Mouse (Mus musculus) monocyte, adult 5-6 weeks (primary cell): Measurements from ENCODE around the gene Pxt1. TPM values are rescaled to one million over a fixed set of nuclear protein-coding genes. Genes with fewer than 3 reads are reported as not detected.

ENCODE experiments used
- ATAC-seq: fragments of 153-309, 156-312 bp; replicated peaks from 2 replicates; pipeline ENCODE4 v1.8.0; 2017; ENCODE audit warnings: mild to moderate bottlenecking; ENCODE audit not compliant: low TSS enrichment, insufficient number of reproducible peaks, severe bottlenecking, poor library complexity, low FRiP score
- total RNA-seq: library from RNA; stranded (forward); fragments of 200-1000, 200-491, 200-594 nt; gene quantifications from 3 replicates; pipeline ENCODE4 v1.2.3, GENCODE M21; 2017

Gene Pxt1
- total RNA-seq, 1 experiment from 2014 or later, result not detected

- ATAC-seq, result no peak
Observed at GRCm38 (mm10) chr17:28950751-28951150, 7.1 kb upstream of the Pxt1 start.

- ATAC-seq, result no peak
Observed at GRCm38 (mm10) chr17:28948661-28949060, 5.0 kb upstream of the Pxt1 start.

DNA sequence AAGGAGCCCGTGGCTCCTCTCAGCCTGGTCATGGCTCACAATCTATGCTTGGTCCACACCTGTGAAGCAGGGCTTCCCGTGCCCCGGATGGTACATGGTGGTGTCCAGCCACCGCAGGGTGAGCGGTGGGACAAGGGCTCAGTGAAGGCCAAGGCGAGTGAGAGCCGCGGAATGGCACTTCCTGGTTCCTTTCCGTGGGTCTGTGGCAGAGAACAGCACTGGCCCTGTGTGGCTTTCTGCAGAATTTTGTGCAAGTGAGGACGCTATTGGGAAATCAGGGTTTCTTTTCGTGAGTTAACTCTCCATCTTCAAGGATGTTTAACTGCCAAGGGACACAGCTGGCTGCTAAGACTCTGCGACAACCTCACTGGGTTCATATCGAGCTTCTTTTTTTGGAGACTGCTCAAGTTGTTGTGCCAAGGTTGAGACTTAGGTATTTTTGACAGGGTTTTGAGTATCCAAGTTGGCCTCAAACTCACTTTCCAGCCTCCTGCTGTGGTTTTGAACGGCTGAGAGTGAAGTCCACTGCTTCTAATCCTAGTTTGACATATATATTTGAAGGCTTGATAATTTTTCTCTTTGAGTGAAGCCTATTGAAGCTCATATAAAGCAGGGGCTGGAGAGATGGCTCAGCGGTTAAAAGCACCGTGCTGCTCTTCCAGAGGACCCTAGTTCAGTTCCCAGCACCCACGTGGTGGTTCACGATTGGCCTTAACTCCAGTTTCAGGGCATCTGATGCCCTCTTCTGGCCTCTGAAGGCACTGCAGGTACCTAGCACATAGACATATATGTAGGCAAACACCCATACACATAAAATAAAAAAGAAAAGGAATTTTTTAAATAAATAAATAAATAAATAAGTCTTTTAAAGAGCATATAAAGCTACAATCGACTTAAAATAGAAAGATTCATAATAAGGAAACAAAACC, 3.6 kb upstream of the Pxt1 start:
- 0 out of 2 replicates have a peak, but pooled peaks have one; percentile 28 for ATAC-seq

DNA sequence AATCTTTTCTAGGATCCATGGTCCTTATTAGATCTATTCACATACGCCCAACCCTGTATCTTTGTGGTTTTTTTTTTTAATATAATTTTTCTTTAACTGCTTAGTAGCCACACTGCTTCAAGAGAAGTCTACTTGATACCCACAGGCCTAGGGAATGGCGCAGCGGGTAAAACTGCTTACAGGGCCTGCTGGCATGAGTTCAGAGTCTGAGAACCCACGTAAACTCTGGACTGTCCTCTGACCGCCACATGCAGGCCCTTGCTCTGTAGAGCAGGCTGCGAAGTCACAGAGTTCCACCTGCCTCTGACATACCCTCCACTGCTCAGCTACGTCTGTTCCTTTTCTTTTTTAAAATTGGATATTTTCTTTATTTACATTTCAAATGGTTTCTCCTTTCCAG, 841 bp upstream of the Pxt1 start:
- no peak for ATAC-seq

- ATAC-seq, result 0 out of 2 replicates have a peak, but pooled peaks have one; percentile 47
Observed at GRCm38 (mm10) chr17:28942101-28942500, 1.5 kb downstream of the Pxt1 start.

DNA sequence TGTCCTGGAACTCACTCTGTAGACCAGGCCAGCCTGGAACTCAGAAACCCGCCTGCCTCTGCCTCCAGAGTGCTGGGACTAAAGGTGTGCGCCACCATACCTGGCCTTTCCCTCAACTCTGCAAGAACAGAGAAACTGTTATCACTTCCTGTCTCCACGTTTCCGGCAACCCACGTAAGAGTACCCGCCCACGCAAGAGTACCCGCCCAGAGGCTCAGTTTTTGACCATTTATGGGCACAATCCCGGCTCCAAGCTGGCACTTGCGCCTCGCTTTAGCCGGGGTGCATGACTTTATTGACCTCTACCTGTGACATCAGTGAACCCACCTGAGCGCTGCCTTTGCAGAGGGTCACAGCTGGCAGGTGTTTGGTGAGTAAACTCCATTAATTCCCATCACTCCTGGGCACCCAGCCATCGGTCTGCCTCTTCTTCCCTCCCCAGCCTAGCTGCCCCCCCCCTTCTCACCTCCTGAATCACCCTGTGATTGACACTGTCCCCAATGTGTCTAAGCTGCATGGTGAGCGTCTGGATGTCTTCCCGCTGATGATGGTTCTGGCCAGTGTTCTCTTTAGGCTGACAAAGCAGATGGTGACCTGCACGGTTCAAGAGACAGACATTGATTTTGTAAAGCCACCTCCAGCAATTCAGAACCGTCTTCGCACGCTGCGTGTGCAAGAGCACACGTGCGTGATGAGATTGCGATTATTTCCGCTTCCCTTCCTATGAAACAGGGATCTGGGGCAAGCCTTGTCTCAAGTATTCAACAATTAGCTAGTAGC, 2.7 kb downstream of the Pxt1 start:
- no peak for ATAC-seq

- peak; percentile 66; the same call in 1 of the 2 replicates for ATAC-seq
Observed at GRCm38 (mm10) chr17:28936622-28937345, 6.9 kb downstream of the Pxt1 start.

GRCm38 (mm10) chr17:28936133-28936532, 7.5 kb downstream of the Pxt1 start:
- ATAC-seq, result no peak

DNA sequence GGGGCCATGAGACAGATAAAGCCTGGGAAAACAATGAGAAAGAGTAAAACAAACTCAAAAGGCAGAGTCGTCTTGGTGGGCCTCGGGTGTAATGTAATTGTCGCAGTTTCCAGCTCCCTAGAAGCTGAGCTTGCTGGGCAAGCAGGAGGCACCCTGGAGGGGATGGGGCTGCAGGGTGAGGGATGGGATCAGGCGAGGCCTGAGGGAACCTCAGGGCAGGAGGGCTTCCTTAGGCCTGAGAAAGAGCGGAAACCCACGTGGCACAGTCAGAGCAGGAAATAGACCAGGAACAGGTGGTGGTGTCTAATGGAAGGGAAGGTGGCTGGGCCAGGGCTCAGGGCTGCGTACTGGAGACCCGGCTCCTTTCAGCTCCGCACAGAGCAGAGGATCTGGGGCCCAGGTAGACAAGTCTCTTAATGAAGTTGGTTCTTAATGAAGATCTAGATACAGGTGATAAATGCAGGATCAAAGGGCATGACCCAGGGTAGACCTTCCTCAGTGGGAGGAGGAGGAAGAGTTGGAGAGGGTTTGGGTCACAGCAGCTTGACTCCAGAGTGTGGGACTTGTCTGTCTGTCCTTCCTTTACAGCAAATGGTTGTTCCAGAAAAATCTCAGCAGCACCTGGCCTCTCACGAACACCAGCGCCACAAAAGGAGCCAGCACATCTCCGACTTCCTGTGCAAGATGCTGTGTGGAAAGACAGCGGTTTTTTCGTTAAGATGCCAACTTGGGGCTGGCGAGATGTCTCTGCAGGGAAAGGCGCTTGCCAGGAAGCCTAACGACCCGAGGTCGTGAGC, 9.3 kb downstream of the Pxt1 start:
- ATAC-seq, result no peak

- no peak for ATAC-seq
Observed at GRCm38 (mm10) chr17:28932274-28932673, 11.4 kb downstream of the Pxt1 start.

- no peak for ATAC-seq
Observed at GRCm38 (mm10) chr17:28931436-28932211, 12.0 kb downstream of the Pxt1 start.

DNA sequence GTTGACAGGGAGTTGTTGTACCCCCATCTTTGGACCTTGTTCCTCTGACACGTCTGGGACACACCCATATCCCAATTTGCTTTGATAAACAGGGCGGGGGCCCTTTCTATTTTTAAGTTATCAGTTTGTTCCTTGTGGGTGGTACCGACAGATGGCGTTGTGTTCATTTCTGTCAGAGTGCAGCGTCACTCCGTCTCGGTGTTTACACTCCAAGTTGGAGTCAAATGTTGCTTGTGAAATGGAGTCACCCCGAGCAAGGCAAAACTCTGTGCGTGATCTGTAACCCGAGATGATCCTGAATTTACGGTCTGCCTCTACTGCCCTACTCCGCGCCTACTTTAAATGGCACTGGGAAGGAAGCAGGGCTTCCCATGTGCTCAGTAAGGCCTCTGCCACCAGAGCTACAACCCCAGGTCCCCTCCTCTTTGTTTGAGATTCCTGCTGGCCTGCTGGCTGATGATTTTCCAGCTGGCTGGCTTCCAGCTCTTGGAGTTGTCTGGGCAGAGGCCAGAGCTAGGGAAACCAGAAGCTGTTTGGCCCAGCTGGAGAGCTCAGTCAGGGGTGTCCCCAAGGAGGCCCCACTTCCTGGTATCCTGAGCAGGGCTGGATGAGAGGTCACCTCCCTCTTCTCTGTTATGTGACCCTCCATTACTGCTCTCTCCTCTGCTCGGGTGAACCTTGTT, 13.1 kb downstream of the Pxt1 start:
- peak; percentile 51 for ATAC-seq

DNA sequence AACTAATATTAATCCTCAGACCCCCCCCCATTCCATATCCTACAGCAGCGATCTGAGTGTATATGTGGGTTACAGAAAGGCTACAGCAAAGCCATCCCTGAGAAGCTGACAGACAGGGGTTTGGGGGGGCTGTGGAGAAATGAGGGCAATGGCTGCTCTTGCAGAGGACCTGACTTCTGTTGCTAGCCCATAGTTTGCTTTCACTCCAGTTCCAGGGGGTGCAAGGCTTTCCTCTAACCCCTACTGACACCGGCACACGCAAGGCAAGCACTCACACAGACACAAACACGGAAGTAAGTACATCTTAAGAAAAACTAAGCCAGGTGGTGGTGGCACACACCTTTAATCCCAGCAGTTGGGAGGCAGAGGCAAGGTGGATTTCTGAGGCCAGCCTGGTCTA, 14.3 kb downstream of the Pxt1 start:
- no peak for ATAC-seq

- ATAC-seq, result no peak
Observed at GRCm38 (mm10) chr17:28928004-28928403, 15.6 kb downstream of the Pxt1 start.

GRCm38 (mm10) chr17:28926866-28927635, 16.6 kb downstream of the Pxt1 start:
- ATAC-seq, result peak; percentile 37; the same call in 1 of the 2 replicates

DNA sequence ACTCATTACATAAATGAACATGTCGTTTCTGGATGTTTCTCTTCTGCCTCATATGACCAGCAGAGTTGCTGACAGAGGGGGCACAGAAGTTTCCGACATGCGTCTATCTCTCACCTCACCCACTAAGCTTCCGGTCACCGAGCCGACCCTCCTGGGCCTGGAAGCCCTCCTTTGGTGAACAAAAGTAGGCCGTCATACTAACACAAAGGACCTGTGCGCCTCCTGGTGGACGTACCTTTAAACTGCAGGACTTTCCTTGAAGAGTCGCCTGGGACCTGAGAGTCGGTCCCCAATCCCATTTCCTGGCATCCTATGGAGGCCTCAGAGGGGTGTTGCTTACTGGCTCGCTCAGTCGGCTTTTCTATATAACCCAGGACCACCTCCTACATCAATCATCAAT, 17.3 kb downstream of the Pxt1 start:
- ATAC-seq, result peak; percentile 57
